Mouse (Mus musculus) thymus, postnatal 10 days (tissue): ENCODE measurements around the gene Rpl12.
A peak's percentile ranks its signal among the peaks of the same experiment; 100 is the strongest.

Experiments used
- DNase-seq, 2 experiments: peaks; one replicate each; pipeline ENCODE4 v3.0.0; 2021; ENCODE audit warnings: low spot score in 2 of 2

The Rpl12 gene

GRCm38 (mm10) chr2:32940483-32940882 lies 20.9 kb upstream of the Rpl12 start:
- no peak for DNase-seq

- DNase-seq = no peak
Measured at GRCm38 (mm10) chr2:32947454-32947853, 13.9 kb upstream of the Rpl12 start.

- no peak for DNase-seq
Measured at GRCm38 (mm10) chr2:32954581-32954980, 6.8 kb upstream of the Rpl12 start.

- no peak for DNase-seq
Measured at GRCm38 (mm10) chr2:32957344-32957743, 4.0 kb upstream of the Rpl12 start.

- DNase-seq = no peak
Measured at GRCm38 (mm10) chr2:32960273-32960672, 1.1 kb upstream of the Rpl12 start.

- no peak for DNase-seq
Measured at GRCm38 (mm10) chr2:32962062-32962874, 909 bp downstream of the Rpl12 start.

- DNase-seq = peak; percentile 70 to 75
Measured at GRCm38 (mm10) chr2:32962875-32963220, 1.5 kb downstream of the Rpl12 start.

- no peak for DNase-seq
Measured at GRCm38 (mm10) chr2:32963544-32963943, 2.2 kb downstream of the Rpl12 start.

GRCm38 (mm10) chr2:32963981-32964380 lies 2.6 kb downstream of the Rpl12 start:
- no peak for DNase-seq

GRCm38 (mm10) chr2:32964659-32965457 lies 3.5 kb downstream of the Rpl12 start:
- DNase-seq = no peak

- no peak for DNase-seq
Measured at GRCm38 (mm10) chr2:32965511-32966183, 4.3 kb downstream of the Rpl12 start.

- no peak for DNase-seq
Measured at GRCm38 (mm10) chr2:32966184-32966688, 4.9 kb downstream of the Rpl12 start.

- DNase-seq = peak; percentile 61 to 71
Measured at GRCm38 (mm10) chr2:32966689-32967631, 5.6 kb downstream of the Rpl12 start.

- DNase-seq = no peak
Measured at GRCm38 (mm10) chr2:32968024-32968614, 6.8 kb downstream of the Rpl12 start.

- no peak for DNase-seq
Measured at GRCm38 (mm10) chr2:32969326-32969725, 8.0 kb downstream of the Rpl12 start.

- no peak for DNase-seq
Measured at GRCm38 (mm10) chr2:32971235-32971634, 9.9 kb downstream of the Rpl12 start.

- no peak for DNase-seq
Measured at GRCm38 (mm10) chr2:32974216-32974615, 12.9 kb downstream of the Rpl12 start.

GRCm38 (mm10) chr2:32977114-32977513 lies 15.8 kb downstream of the Rpl12 start:
- no peak for DNase-seq

- no peak for DNase-seq
Measured at GRCm38 (mm10) chr2:32978675-32979074, 17.3 kb downstream of the Rpl12 start.

GRCm38 (mm10) chr2:32979675-32980074 lies 18.3 kb downstream of the Rpl12 start:
- DNase-seq = no peak

GRCm38 (mm10) chr2:32981281-32981680 lies 19.9 kb downstream of the Rpl12 start:
- DNase-seq = no peak
